Mouse (Mus musculus) large intestine, adult 2 months (tissue): Measurements from ENCODE around the gene Pgap3. TPM values are rescaled to one million over a fixed set of nuclear protein-coding genes. Genes with fewer than 3 reads are reported as not detected.
A peak's percentile ranks its signal among the peaks of the same experiment; 100 is the strongest.

Experiments used
- DNase-seq: peaks from one replicate; pipeline ENCODE4 v3.0.0-alpha.2; 2012; ENCODE audit warnings: low read depth, low spot score
- WGBS: fragments of 180-500 bp; shearing (Covaris S2); methylation state at CpG from one replicate; pipeline ENCODE4 v1.1.7; 2018; 5-methylcytosine and 5-hydroxymethylcytosine counted together
- polyA plus RNA-seq: library from polyadenylated mRNA; depleted of rRNA; stranded (reverse); fragments of >200 nt; gene quantifications from 2 replicates; pipeline ENCODE4 v1.2.3, GENCODE M21; 2012

Pgap3 gene
- polyA plus RNA-seq, 1 experiment = 34.0 TPM

DNA sequence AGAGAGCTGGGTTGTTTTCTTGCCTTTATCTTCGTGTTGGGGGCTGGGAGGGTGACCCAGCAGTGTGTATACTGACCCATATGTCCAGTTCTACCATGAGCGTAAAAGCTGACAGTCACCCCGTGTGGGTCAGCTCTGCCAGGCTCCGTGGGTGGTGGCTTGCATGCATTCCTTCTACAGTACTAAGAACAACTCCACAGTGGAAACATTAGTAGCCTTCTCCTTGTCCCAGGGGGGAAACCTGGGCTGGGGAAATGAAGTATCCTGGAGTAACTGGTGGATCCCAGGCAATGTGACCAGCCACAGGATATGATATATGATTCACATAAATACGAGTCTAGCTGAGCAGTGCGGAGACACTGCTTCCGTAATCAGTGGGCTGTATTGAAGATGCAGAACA, 13.4 kb upstream of the Pgap3 start:
- no peak for DNase-seq
- WGBS = 8% methylated on average over 7 of the region's 7 CpGs

- WGBS = under 1% methylated on average over 40 of the region's 40 CpGs
- DNase-seq = no peak
These were observed 12.6 kb upstream of the Pgap3 start for GRCm38 (mm10) chr11:98412797-98413301.

DNA sequence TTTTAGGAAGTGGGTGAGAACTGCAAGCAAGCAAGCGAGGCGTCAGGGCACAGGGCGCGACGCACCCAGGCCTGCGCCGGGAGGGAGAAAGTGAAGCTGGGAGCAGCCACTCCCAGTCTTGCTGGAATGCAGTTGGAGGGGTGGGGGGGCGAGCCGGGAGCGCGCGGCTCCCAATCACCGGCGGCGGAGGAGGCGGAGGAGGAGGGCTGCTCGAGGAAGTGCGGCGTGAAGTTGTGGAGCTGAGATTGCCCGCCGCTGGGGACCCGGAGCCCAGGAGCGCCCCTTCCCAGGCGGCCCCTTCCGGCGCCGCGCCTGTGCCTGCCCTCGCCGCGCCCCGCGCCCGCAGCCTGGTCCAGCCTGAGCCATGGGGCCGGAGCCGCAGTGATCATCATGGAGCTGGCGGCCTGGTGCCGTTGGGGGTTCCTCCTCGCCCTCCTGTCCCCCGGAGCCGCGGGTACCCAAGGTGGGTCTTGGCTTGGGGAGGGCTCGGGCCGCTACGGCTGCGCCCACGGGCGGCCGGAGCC, 12.0 kb upstream of the Pgap3 start, which contains the start of gene Erbb2:
Erbb2 (plus strand) TSS at position 198 of the 524 bp plus-strand sequence.
- DNase-seq = no peak
- WGBS = 2% methylated on average over 47 of the region's 49 CpGs

DNA sequence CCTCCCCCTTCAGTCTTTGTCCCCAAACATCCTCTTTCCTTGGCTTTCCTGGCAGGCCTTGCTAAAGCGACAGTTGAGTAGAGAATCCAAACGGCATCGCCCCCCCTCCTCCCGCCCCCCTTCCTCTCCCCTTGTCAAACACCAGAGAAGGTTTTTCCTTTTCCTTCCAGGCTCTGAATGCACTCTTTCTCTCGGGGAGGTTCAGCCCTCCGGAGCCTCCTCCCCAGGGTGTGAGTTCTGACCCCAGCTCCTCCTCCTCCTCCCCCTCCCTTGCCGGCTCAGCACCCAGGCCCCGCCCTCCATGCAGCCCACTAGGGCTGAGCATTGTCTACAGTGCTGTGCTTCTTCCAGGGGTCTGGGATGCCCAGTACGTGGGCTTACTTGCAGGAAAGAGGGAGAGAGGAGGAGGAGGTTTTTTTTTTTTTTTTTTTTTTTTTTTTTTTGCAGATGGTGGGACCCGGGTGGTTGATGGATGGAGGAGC, 9.1 kb upstream of the Pgap3 start:
- 14% methylated on average over 10 of the region's 10 CpGs for WGBS
- DNase-seq = no peak

GRCm38 (mm10) chr11:98408872-98409271, 8.6 kb upstream of the Pgap3 start:
- no peak for DNase-seq
- 30% methylated on average over 8 of the region's 8 CpGs for WGBS

GRCm38 (mm10) chr11:98406621-98407020, 6.3 kb upstream of the Pgap3 start:
- WGBS = 64% methylated on average over 6 of the region's 6 CpGs
- no peak for DNase-seq

DNA sequence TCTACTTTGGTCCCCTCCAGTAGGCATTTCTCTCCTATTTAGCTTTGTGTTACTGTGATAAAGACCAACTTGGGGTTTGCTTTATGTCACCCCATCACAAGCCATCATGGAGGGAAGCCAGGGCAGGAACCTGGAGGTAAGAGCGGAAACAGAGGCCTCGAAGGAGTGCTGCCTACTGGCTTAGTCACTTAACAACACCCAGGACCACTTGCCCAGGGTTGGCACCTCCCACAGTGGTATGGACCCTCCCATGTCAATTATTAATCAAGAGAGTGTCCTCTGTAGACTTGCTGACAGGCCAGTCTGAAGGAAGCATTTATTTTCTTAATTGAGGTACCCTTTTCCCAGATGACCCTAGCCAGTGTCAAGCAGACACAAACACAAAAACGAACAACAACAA, 526 bp upstream of the Pgap3 start:
- WGBS = 17% methylated on average over 3 of the region's 3 CpGs
- DNase-seq = no peak

DNA sequence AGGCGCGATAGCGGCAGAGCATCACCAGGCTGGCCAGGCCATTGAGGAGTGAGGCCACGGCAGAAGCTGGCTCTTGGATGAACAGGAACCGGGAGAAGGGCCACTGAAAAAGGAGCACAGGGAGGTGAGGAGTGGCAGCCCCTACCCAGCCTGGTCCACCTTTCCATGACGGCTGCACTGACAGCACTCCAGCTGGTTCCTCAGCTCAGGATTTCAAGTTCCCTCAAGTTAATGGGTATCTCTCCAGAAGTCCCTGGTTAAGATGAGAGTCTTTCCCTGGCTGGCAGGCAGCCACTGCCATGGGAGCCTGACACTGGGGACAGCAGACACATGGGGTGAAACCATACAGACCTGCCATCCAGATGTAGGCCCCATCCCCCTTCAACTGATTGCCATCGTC, 2.3 kb downstream of the Pgap3 start:
- no peak for DNase-seq
- WGBS = 91% methylated on average over 7 of the region's 7 CpGs

- DNase-seq = peak; percentile 70
- WGBS = 24% methylated on average over 4 of the region's 4 CpGs
These were observed 5.2 kb downstream of the Pgap3 start for GRCm38 (mm10) chr11:98395041-98395440.

GRCm38 (mm10) chr11:98394301-98394700, 6.0 kb downstream of the Pgap3 start:
- no peak for DNase-seq
- 21% methylated on average over 6 of the region's 6 CpGs for WGBS

GRCm38 (mm10) chr11:98393317-98393716, 7.0 kb downstream of the Pgap3 start:
- DNase-seq = no peak
- 59% methylated on average over 6 of the region's 6 CpGs for WGBS

GRCm38 (mm10) chr11:98392645-98393044, 7.6 kb downstream of the Pgap3 start:
- WGBS = 54% methylated on average over 4 of the region's 4 CpGs
- DNase-seq = no peak

- DNase-seq = no peak
- 15% methylated on average over 8 of the region's 8 CpGs for WGBS
These were observed 8.3 kb downstream of the Pgap3 start for GRCm38 (mm10) chr11:98392034-98392433.

GRCm38 (mm10) chr11:98390141-98390540, 10.1 kb downstream of the Pgap3 start:
- 53% methylated on average over 12 of the region's 12 CpGs for WGBS
- no peak for DNase-seq

DNA sequence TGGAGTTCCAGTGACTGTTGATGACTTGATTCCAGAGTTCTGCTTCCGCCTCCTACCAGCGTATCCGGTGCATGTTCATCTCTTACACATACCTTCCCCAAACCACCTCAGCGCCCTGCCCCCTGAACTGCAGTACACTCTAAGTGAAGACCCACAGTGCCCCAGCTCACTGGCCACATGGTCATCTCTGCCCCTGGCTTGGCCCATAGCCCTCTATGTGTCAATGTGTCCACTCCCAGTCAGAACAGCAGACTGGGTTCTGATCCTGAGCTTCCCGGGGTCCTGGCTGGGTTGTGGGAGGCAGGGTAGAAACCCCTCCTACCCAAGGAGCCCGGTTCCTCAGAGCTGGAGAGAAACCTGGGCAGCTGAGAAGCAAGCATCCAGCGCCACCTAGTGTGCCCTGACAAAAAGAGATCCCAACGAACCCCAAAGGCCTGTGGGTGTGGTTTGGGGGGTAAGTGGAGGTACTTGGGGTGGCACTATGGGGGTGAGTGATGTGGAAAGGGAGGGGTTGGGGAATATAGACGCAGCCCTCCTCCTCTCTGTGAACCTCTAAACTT, 11.0 kb downstream of the Pgap3 start:
- WGBS = 40% methylated on average over 9 of the region's 9 CpGs
- DNase-seq = no peak

GRCm38 (mm10) chr11:98388282-98388681, 12.0 kb downstream of the Pgap3 start:
- DNase-seq = no peak
- 67% methylated on average over 10 of the region's 10 CpGs for WGBS

GRCm38 (mm10) chr11:98387056-98387577, 13.2 kb downstream of the Pgap3 start:
- no peak for DNase-seq
- 70% methylated on average over 14 of the region's 14 CpGs for WGBS

- WGBS = 24% methylated on average over 24 of the region's 24 CpGs
- DNase-seq = no peak
These were observed 13.7 kb downstream of the Pgap3 start for GRCm38 (mm10) chr11:98386596-98386995.

GRCm38 (mm10) chr11:98385638-98386585, 14.4 kb downstream of the Pgap3 start, which contains the start of gene Pnmt:
Gene Pnmt, plus strand, starts transcription at chr11:98386450.
- WGBS = 61% methylated on average over 25 of the region's 25 CpGs
- no peak for DNase-seq
